Mouse (Mus musculus): ENCODE measurements around the gene Ift122. TPM values are rescaled to one million over a fixed set of nuclear protein-coding genes. Genes with fewer than 3 reads are reported as not detected.

Ift122 gene
- polyA plus RNA-seq, 1 experiment = 1.1 TPM

DNA sequence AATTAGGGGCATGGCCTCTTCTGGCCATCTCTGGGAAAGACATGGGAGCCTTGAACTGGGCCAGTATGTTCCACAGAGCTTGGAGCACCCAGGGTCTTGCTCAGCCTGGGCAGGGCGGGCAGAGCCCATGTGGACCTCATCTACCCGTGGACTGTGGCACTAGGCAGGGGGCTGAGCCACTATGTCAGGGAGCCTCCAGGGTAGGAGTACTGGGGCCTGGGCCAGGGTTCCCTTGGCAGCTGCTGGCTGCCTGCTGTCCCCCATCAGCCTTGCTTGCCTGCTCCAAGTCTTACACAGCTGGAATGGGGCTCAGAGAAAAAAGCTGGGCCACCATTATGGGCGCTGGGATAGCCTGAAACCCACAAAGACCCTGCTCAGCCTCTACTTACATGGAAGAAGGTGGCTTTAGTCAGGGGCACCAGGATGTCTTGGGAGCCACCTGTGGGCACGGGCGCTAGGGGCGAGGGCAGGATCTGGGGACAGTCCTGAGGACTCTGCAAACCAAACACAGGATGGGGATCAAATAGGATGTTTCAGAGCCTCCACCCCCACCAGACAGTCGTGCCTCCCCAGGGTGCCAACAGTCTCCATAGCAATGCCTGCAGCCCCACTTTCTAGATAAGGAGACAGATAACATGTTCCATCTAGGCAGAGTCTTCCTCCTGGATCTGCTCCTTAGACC is 119.0 kb downstream of the Ift122 start:
- peaks cover 53% of the 10 kb centered on the region for H3K27me3 ChIP-seq (replicated peaks)
- no peaks in the 10 kb centered on the region for H3K9me3 ChIP-seq
- peaks cover 48% of the 10 kb centered on the region for H3K4me1 ChIP-seq
- no peak overlapping the region for H3K4me3 ChIP-seq (replicated peaks)
- no peak for TF ChIP-seq GATA1 (IDR thresholded peaks at IDR 0.05; ENCODE audit: borderline replicate concordance, low read length)
- H3K36me3 ChIP-seq (replicated peaks; ENCODE audit: low read length) = peaks cover 77% of the 10 kb centered on the region

- Histone ChIP-seq H3K9me3 (no peaks in the 10 kb centered on the region), H3K27me3 (replicated peaks) (peaks cover 49% of the 10 kb centered on the region), H3K4me3 (replicated peaks) (no peak overlapping the region), H3K4me1 (peaks cover 50% of the 10 kb centered on the region), H3K36me3 (replicated peaks; ENCODE audit: low read length) (peaks cover 77% of the 10 kb centered on the region)
- TF ChIP-seq GATA1 (IDR thresholded peaks at IDR 0.05; ENCODE audit: borderline replicate concordance, low read length) (no peak), FLI1 (IDR thresholded peaks at IDR 0.05; ENCODE audit: low read length) (no peak)
Measured at GRCm38 (mm10) chr6:115973139-115973875, 120.0 kb downstream of the Ift122 start.

GRCm38 (mm10) chr6:115973881-115974662 is 120.8 kb downstream of the Ift122 start:
- Histone ChIP-seq H3K4me3 (replicated peaks) (no peak overlapping the region), H3K27me3 (replicated peaks) (peaks cover 45% of the 10 kb centered on the region), H3K4me1 (peaks cover 50% of the 10 kb centered on the region), H3K9me3 (no peaks in the 10 kb centered on the region), H3K36me3 (replicated peaks; ENCODE audit: low read length) (peaks cover 77% of the 10 kb centered on the region)
- TF ChIP-seq GATA1 (IDR thresholded peaks at IDR 0.05; ENCODE audit: borderline replicate concordance, low read length) = no peak
- no peak for TF ChIP-seq FLI1 (IDR thresholded peaks at IDR 0.05; ENCODE audit: low read length)

GRCm38 (mm10) chr6:115975606-115976005 is 122.3 kb downstream of the Ift122 start:
- TF ChIP-seq GATA1 (IDR thresholded peaks at IDR 0.05; ENCODE audit: borderline replicate concordance, low read length) = no peak
- TF ChIP-seq FLI1 (IDR thresholded peaks at IDR 0.05; ENCODE audit: low read length) = no peak
- H3K4me1 ChIP-seq = peaks cover 58% of the 10 kb centered on the region
- no peaks in the 10 kb centered on the region for H3K9me3 ChIP-seq
- peaks cover 41% of the 10 kb centered on the region for H3K27me3 ChIP-seq (replicated peaks)
- H3K4me3 ChIP-seq (replicated peaks) = no peak overlapping the region
- H3K36me3 ChIP-seq (replicated peaks; ENCODE audit: low read length) = peaks cover 69% of the 10 kb centered on the region

Other genes starting within 250 kb of the Ift122 start
- 4.2 and 27.8 TPM in 2 replicates for gene Raf1, start 176.8 kb upstream of the Ift122 start, polyA plus RNA-seq (2012; ENCODE audit: insufficient read depth, low replicate concordance)
- 650 and 2,177 TPM in 2 replicates for gene Tmem40, start 91.1 kb upstream of the Ift122 start, polyA plus RNA-seq (2012; ENCODE audit: insufficient read depth, low replicate concordance)
- 7.0 and 7.1 TPM in 2 replicates for gene Cand2, start 78.9 kb upstream of the Ift122 start, polyA plus RNA-seq (2012; ENCODE audit: insufficient read depth, low replicate concordance)
- gene Rpl32, start 44.7 kb upstream of the Ift122 start, polyA plus RNA-seq (2012; ENCODE audit: insufficient read depth, low replicate concordance) = 500 and 629 TPM in 2 replicates
- gene Efcab12, start 15.1 kb upstream of the Ift122 start, polyA plus RNA-seq (2012; ENCODE audit: insufficient read depth, low replicate concordance) = not detected in 2 replicates
- gene Mbd4, start 99 bp upstream of the Ift122 start, polyA plus RNA-seq (2012; ENCODE audit: insufficient read depth, low replicate concordance) = 0.40 TPM in 1 of 2 replicates, not detected in the other
- gene Rho, start 78.3 kb downstream of the Ift122 start, polyA plus RNA-seq (2012; ENCODE audit: insufficient read depth, low replicate concordance) = not detected in 2 replicates
- gene H1foo, start 91.5 kb downstream of the Ift122 start, polyA plus RNA-seq (2012; ENCODE audit: insufficient read depth, low replicate concordance) = not detected in 2 replicates
- 3.8 and 14.9 TPM in 2 replicates for gene Plxnd1, start 141.5 kb downstream of the Ift122 start, polyA plus RNA-seq (2012; ENCODE audit: insufficient read depth, low replicate concordance)